Mouse (Mus musculus) liver, embryonic 13.5 days (tissue): ENCODE results near the gene Wnk4. TPM values are rescaled to one million over a fixed set of nuclear protein-coding genes. Genes with fewer than 3 reads are reported as not detected.
A peak's percentile ranks its signal among the peaks of the same experiment; 100 is the strongest.

ENCODE experiments used
- ATAC-seq: fragments of 200-750 bp; cut with Nextera tagmentation; 2 replicates; pipeline ENCODE4 v1.8.0; 2017; ENCODE audit warnings: low read depth, mild to moderate bottlenecking, moderate number of reproducible peaks, moderate library complexity
- DNase-seq: peaks from one replicate; pipeline ENCODE4 v3.0.0; 2022
- H3K27ac ChIP-seq: fragments of 300-500 bp; sonication (generic); 2 replicates; pipeline ENCODE4 v1.5.1; 2015; ENCODE audit warnings: moderate library complexity, mild to moderate bottlenecking, inconsistent platforms
- H3K27me3 ChIP-seq: fragments of 300-500 bp; sonication (generic); 2 replicates; pipeline ENCODE4 v1.6.1; 2015; ENCODE audit warnings: mild to moderate bottlenecking, inconsistent platforms
- H3K36me3 ChIP-seq: fragments of 300-500 bp; sonication (generic); 2 replicates; pipeline ENCODE4 v1.6.1; 2015; ENCODE audit warnings: mild to moderate bottlenecking, inconsistent platforms
- H3K4me1 ChIP-seq: fragments of 300-500 bp; sonication (generic); replicated peaks from 2 replicates; pipeline ENCODE4 v1.6.1; 2015; ENCODE audit warnings: inconsistent platforms
- H3K4me2 ChIP-seq: fragments of 300-500 bp; sonication (generic); 2 replicates; pipeline ENCODE4 v1.6.1; 2015; ENCODE audit warnings: inconsistent platforms, mild to moderate bottlenecking, moderate library complexity
- H3K4me3 ChIP-seq: fragments of 300-500 bp; sonication (generic); replicated peaks from 2 replicates; pipeline ENCODE4 v1.5.1; 2015; ENCODE audit warnings: mild to moderate bottlenecking, inconsistent platforms
- H3K9ac ChIP-seq: fragments of 300-500 bp; sonication (generic); 2 replicates; pipeline ENCODE4 v1.6.1; 2015; ENCODE audit warnings: mild to moderate bottlenecking, inconsistent platforms
- H3K9me3 ChIP-seq: fragments of 300-500 bp; sonication (generic); replicated peaks from 2 replicates; pipeline ENCODE4 v1.6.1; 2016; ENCODE audit warnings: inconsistent platforms
- WGBS: fragments of 180-500 bp; shearing (Covaris S2); methylation state at CpG from one replicate; pipeline ENCODE4 v1.1.7; 2015; ENCODE audit not compliant: insufficient replicate concordance; 5-methylcytosine and 5-hydroxymethylcytosine counted together
- polyA plus RNA-seq: library from polyadenylated mRNA; unstranded; fragments of >200 nt; fragmentation: Nextera tagmentation; extraction: Ambion mirVana; gene quantifications from 2 replicates; pipeline ENCODE4 v1.2.1, GENCODE M21; 2015

Wnk4 gene
- 5.5 and 7.9 TPM in 2 replicates for polyA plus RNA-seq

GRCm38 (mm10) chr11:101259948-101260825 lies at the start of gene Wnk4:
TSS of gene Wnk4 (plus strand) at chr11:101260567.
- Histone ChIP-seq H3K4me3 (peak within 1 kb of the TSS; percentile 72), H3K36me3 (peaks cover 29% of the 10 kb centered on the region), H3K4me1 (peaks cover 92% of the 10 kb centered on the region), H3K9ac (peak within 1 kb of the TSS; percentile 92), H3K9me3 (no peaks in the 10 kb centered on the region), H3K27ac (peak within 1 kb of the TSS; percentile 98), H3K4me2 (peak within 1 kb of the TSS; percentile 99), H3K27me3 (peaks cover 35% of the 10 kb centered on the region)
- DNase-seq (peak; percentile 91), ATAC-seq (peak; percentile 92)
- under 1% methylated on average over 42 of the region's 43 CpGs for WGBS

GRCm38 (mm10) chr11:101211970-101212369 lies 48.4 kb upstream of the Wnk4 start:
- no peak overlapping the region for H3K4me3 ChIP-seq
- peaks cover 51% of the 10 kb centered on the region for H3K36me3 ChIP-seq
- H3K9ac ChIP-seq, result no peak overlapping the region
- DNase-seq (peak; percentile 29), ATAC-seq (0 out of 2 replicates have a peak, but pooled peaks have one; percentile 47)
- no peaks in the 10 kb centered on the region for H3K9me3 ChIP-seq
- H3K4me2 ChIP-seq, result no peak overlapping the region
- H3K27ac ChIP-seq, result no peak overlapping the region
- H3K4me1 ChIP-seq, result no peaks in the 10 kb centered on the region
- WGBS, result 50% methylated on average over 3 of the region's 3 CpGs
- no peaks in the 10 kb centered on the region for H3K27me3 ChIP-seq

- no peak for ATAC-seq
- Histone ChIP-seq H3K9ac (no peak overlapping the region), H3K36me3 (peaks cover 22% of the 10 kb centered on the region), H3K4me1 (peaks cover 6% of the 10 kb centered on the region; the same call in 1 of the 2 replicates), H3K27ac (no peak overlapping the region), H3K4me2 (no peak overlapping the region), H3K4me3 (no peak overlapping the region), H3K9me3 (no peaks in the 10 kb centered on the region), H3K27me3 (no peaks in the 10 kb centered on the region)
- 80% methylated on average over 5 of the region's 5 CpGs for WGBS
- DNase-seq, result no peak
Measured at GRCm38 (mm10) chr11:101216936-101217335, 43.4 kb upstream of the Wnk4 start.

- Histone ChIP-seq H3K27ac (no peak overlapping the region), H3K27me3 (no peaks in the 10 kb centered on the region), H3K4me3 (no peak overlapping the region), H3K9me3 (no peaks in the 10 kb centered on the region), H3K4me1 (peaks cover 6% of the 10 kb centered on the region; the same call in 1 of the 2 replicates), H3K36me3 (peaks cover 10% of the 10 kb centered on the region; the same call in 1 of the 2 replicates), H3K4me2 (no peak overlapping the region), H3K9ac (no peak overlapping the region)
- 56% methylated on average over 10 of the region's 10 CpGs for WGBS
- DNase-seq, result no peak
- ATAC-seq, result no peak
Measured at GRCm38 (mm10) chr11:101218436-101219055, 41.8 kb upstream of the Wnk4 start.

GRCm38 (mm10) chr11:101220853-101221252 lies 39.5 kb upstream of the Wnk4 start:
- Histone ChIP-seq H3K36me3 (no peaks in the 10 kb centered on the region), H3K9ac (no peak overlapping the region), H3K4me1 (peaks cover 26% of the 10 kb centered on the region), H3K4me2 (no peak overlapping the region), H3K9me3 (no peaks in the 10 kb centered on the region), H3K27ac (no peak overlapping the region), H3K4me3 (no peak overlapping the region), H3K27me3 (no peaks in the 10 kb centered on the region)
- no peak for DNase-seq
- 27% methylated on average over 2 of the region's 2 CpGs for WGBS
- no peak for ATAC-seq

- Histone ChIP-seq H3K4me1 (peaks cover 27% of the 10 kb centered on the region), H3K27me3 (no peaks in the 10 kb centered on the region), H3K4me3 (no peak overlapping the region), H3K9me3 (no peaks in the 10 kb centered on the region), H3K9ac (no peak overlapping the region), H3K36me3 (no peaks in the 10 kb centered on the region), H3K27ac (no peak overlapping the region), H3K4me2 (no peak overlapping the region)
- ATAC-seq, result no peak
- 58% methylated on average over 8 of the region's 8 CpGs for WGBS
- no peak for DNase-seq
Measured at GRCm38 (mm10) chr11:101221306-101221986, 38.9 kb upstream of the Wnk4 start.

GRCm38 (mm10) chr11:101224337-101224736 lies 36.0 kb upstream of the Wnk4 start:
- Histone ChIP-seq H3K9me3 (no peaks in the 10 kb centered on the region), H3K4me1 (peaks cover 34% of the 10 kb centered on the region), H3K4me3 (no peak overlapping the region), H3K27ac (peak overlapping the region; percentile 23; the same call in 1 of the 2 replicates), H3K4me2 (peak overlapping the region; percentile 96; the same call in 1 of the 2 replicates), H3K27me3 (peaks cover 20% of the 10 kb centered on the region), H3K36me3 (no peaks in the 10 kb centered on the region), H3K9ac (peak overlapping the region; percentile 96; the same call in 1 of the 2 replicates)
- DNase-seq (no peak), ATAC-seq (no peak)
- 74% methylated on average over 3 of the region's 3 CpGs for WGBS

GRCm38 (mm10) chr11:101225331-101226064 lies 34.9 kb upstream of the Wnk4 start:
- H3K4me3 ChIP-seq, result peak overlapping the region; percentile 96
- DNase-seq (no peak), ATAC-seq (no peak)
- H3K4me2 ChIP-seq, result peak overlapping the region; percentile 96
- WGBS, result 18% methylated on average over 25 of the region's 25 CpGs
- H3K27me3 ChIP-seq, result peaks cover 32% of the 10 kb centered on the region
- H3K4me1 ChIP-seq, result peaks cover 46% of the 10 kb centered on the region
- H3K9me3 ChIP-seq, result no peaks in the 10 kb centered on the region
- peak overlapping the region; percentile 96 for H3K9ac ChIP-seq
- H3K36me3 ChIP-seq, result no peaks in the 10 kb centered on the region
- peak overlapping the region; percentile 91 for H3K27ac ChIP-seq

GRCm38 (mm10) chr11:101226065-101226701 lies 34.2 kb upstream of the Wnk4 start, which contains the start of gene Ezh1:
TSS of gene Ezh1 (minus strand) at chr11:101226463.
- 1% methylated on average over 56 of the region's 56 CpGs for WGBS
- peak within 1 kb of the TSS; percentile 96 for H3K4me3 ChIP-seq
- peaks cover 39% of the 10 kb centered on the region for H3K27me3 ChIP-seq
- H3K4me2 ChIP-seq, result peak within 1 kb of the TSS; percentile 96
- peak within 1 kb of the TSS; percentile 96 for H3K9ac ChIP-seq
- DNase-seq (peak; percentile 85), ATAC-seq (peak; percentile 96)
- peaks cover 49% of the 10 kb centered on the region for H3K4me1 ChIP-seq
- no peaks in the 10 kb centered on the region for H3K36me3 ChIP-seq
- no peaks in the 10 kb centered on the region for H3K9me3 ChIP-seq
- H3K27ac ChIP-seq, result peak within 1 kb of the TSS; percentile 91

GRCm38 (mm10) chr11:101229361-101229900 lies 30.9 kb upstream of the Wnk4 start:
- DNase-seq (no peak), ATAC-seq (no peak)

More at GRCm38 (mm10) chr11:101229361-101229900, 30.9 kb upstream of the Wnk4 start:
- Histone ChIP-seq H3K27ac (peak overlapping the region; percentile 27; the same call in 1 of the 2 replicates), H3K36me3 (no peaks in the 10 kb centered on the region), H3K4me1 (peaks cover 56% of the 10 kb centered on the region), H3K4me2 (no peak overlapping the region), H3K4me3 (no peak overlapping the region), H3K9me3 (no peaks in the 10 kb centered on the region), H3K9ac (no peak overlapping the region), H3K27me3 (peaks cover 65% of the 10 kb centered on the region)
- 20% methylated on average over 8 of the region's 8 CpGs for WGBS
